Mouse (Mus musculus) embryonic facial prominence, embryonic 12.5 days (tissue): Measurements from ENCODE around the gene Arhgdia. TPM values are rescaled to one million over a fixed set of nuclear protein-coding genes. Genes with fewer than 3 reads are reported as not detected.
"Not testable (repeated sequence)": the region's sequence is repeated elsewhere in the genome, so short reads cannot be mapped to it uniquely, and the experiment has no call there.

Experiments
- ATAC-seq: fragments of 200-750 bp; cut with Nextera tagmentation; 2 replicates; pipeline ENCODE4 v1.8.0; 2017; ENCODE audit not compliant: insufficient number of reproducible peaks, insufficient read depth, low FRiP score, low TSS enrichment
- H3K27ac ChIP-seq: fragments of 300-500 bp; sonication (generic); 2 replicates; pipeline ENCODE4 v1.5.1; 2016; ENCODE audit warnings: mild to moderate bottlenecking
- H3K27me3 ChIP-seq: fragments of 300-500 bp; sonication (generic); 2 replicates; pipeline ENCODE4 v1.6.1; 2016; ENCODE audit warnings: mild to moderate bottlenecking, moderate library complexity
- H3K36me3 ChIP-seq: fragments of 300-500 bp; sonication (generic); 2 replicates; pipeline ENCODE4 v1.6.1; 2016; ENCODE audit warnings: mild to moderate bottlenecking
- H3K4me1 ChIP-seq: fragments of 300-500 bp; sonication (generic); 2 replicates; pipeline ENCODE4 v1.6.1; 2016
- H3K4me2 ChIP-seq: fragments of 300-500 bp; sonication (generic); replicated peaks from 2 replicates; pipeline ENCODE4 v1.6.1; 2016; ENCODE audit warnings: mild to moderate bottlenecking, moderate library complexity
- H3K4me3 ChIP-seq: fragments of 300-500 bp; sonication (generic); 2 replicates; pipeline ENCODE4 v1.5.1; 2016; ENCODE audit warnings: mild to moderate bottlenecking
- H3K9ac ChIP-seq: fragments of 300-500 bp; sonication (generic); 2 replicates; pipeline ENCODE4 v1.6.1; 2016; ENCODE audit warnings: mild to moderate bottlenecking, moderate library complexity
- H3K9me3 ChIP-seq: fragments of 300-500 bp; sonication (generic); 2 replicates; pipeline ENCODE4 v1.6.1; 2016; ENCODE audit warnings: mild to moderate bottlenecking, moderate library complexity
- WGBS: fragments of 180-500 bp; shearing (Covaris S2); methylation state at CpG from one replicate; pipeline ENCODE4 v1.1.7; 2016; 5-methylcytosine and 5-hydroxymethylcytosine counted together
- polyA plus RNA-seq: library from polyadenylated mRNA; unstranded; fragments of >200 nt; fragmentation: Nextera tagmentation; extraction: Ambion mirVana; gene quantifications from 2 replicates; pipeline ENCODE4 v1.2.1, GENCODE M21; 2016

Gene Arhgdia
- polyA plus RNA-seq, 1 experiment from 2014 or later = 561 TPM

GRCm38 (mm10) chr11:120583937-120584336 is 2.5 kb upstream of the Arhgdia start:
- peaks cover 24% of the 10 kb centered on the region for H3K4me1 ChIP-seq
- H3K4me2 ChIP-seq = no peak overlapping the region
- peaks cover 58% of the 10 kb centered on the region for H3K36me3 ChIP-seq
- H3K9me3 ChIP-seq = no peaks in the 10 kb centered on the region; the same call in 1 of the 2 replicates
- no peaks in the 10 kb centered on the region for H3K27me3 ChIP-seq
- no peak overlapping the region for H3K4me3 ChIP-seq
- 91% methylated on average over 1 of the region's 1 CpGs for WGBS
- H3K9ac ChIP-seq = no peak overlapping the region
- H3K27ac ChIP-seq = no peak overlapping the region
- no peak for ATAC-seq

- not testable (repeated sequence) for H3K4me3 ChIP-seq, H3K4me2 ChIP-seq, H3K27me3 ChIP-seq, H3K9me3 ChIP-seq, H3K9ac ChIP-seq, ATAC-seq, H3K27ac ChIP-seq
- WGBS = 96% methylated on average over 2 of the region's 2 CpGs
- Histone ChIP-seq H3K4me1 (peaks cover 27% of the 10 kb centered on the region), H3K36me3 (peaks cover 60% of the 10 kb centered on the region)
Measured at GRCm38 (mm10) chr11:120582982-120583293, 1.5 kb upstream of the Arhgdia start.

GRCm38 (mm10) chr11:120582268-120582981 is 1.0 kb upstream of the Arhgdia start:
- Histone ChIP-seq H3K4me1 (peaks cover 27% of the 10 kb centered on the region), H3K27ac (peak overlapping the region; percentile 92), H3K4me3 (peak overlapping the region; percentile 92), H3K9ac (peak overlapping the region; percentile 98; the same call in 1 of the 2 replicates), H3K4me2 (peak overlapping the region; percentile 95), H3K9me3 (no peaks in the 10 kb centered on the region; the same call in 1 of the 2 replicates), H3K36me3 (peaks cover 63% of the 10 kb centered on the region), H3K27me3 (no peaks in the 10 kb centered on the region)
- WGBS = 77% methylated on average over 8 of the region's 8 CpGs
- no peak; the same call in 1 of the 2 replicates for ATAC-seq

GRCm38 (mm10) chr11:120580871-120581331 is 523 bp downstream of the Arhgdia start:
- peak overlapping the region; percentile 92 for H3K4me3 ChIP-seq
- H3K4me1 ChIP-seq = peaks cover 27% of the 10 kb centered on the region
- peak overlapping the region; percentile 92 for H3K27ac ChIP-seq
- H3K36me3 ChIP-seq = peaks cover 50% of the 10 kb centered on the region
- WGBS = 1% methylated on average over 42 of the region's 44 CpGs
- no peaks in the 10 kb centered on the region for H3K27me3 ChIP-seq
- no peaks in the 10 kb centered on the region; the same call in 1 of the 2 replicates for H3K9me3 ChIP-seq
- H3K4me2 ChIP-seq = peak overlapping the region; percentile 95
- H3K9ac ChIP-seq = peak overlapping the region; percentile 98
- no peak for ATAC-seq

- H3K4me1 ChIP-seq = peaks cover 27% of the 10 kb centered on the region
- peak overlapping the region; percentile 98 for H3K9ac ChIP-seq
- H3K27me3 ChIP-seq = no peaks in the 10 kb centered on the region
- peak overlapping the region; percentile 95 for H3K4me2 ChIP-seq
- 52% methylated on average over 7 of the region's 7 CpGs for WGBS
- no peak for ATAC-seq
- H3K4me3 ChIP-seq = peak overlapping the region; percentile 92
- peak overlapping the region; percentile 92 for H3K27ac ChIP-seq
- H3K9me3 ChIP-seq = no peaks in the 10 kb centered on the region; the same call in 1 of the 2 replicates
- peaks cover 43% of the 10 kb centered on the region for H3K36me3 ChIP-seq
Measured at GRCm38 (mm10) chr11:120580190-120580589, 1.2 kb downstream of the Arhgdia start.

GRCm38 (mm10) chr11:120579316-120580107 is 1.9 kb downstream of the Arhgdia start:
- Histone ChIP-seq H3K4me1 (peaks cover 29% of the 10 kb centered on the region), H3K9me3 (no peaks in the 10 kb centered on the region; the same call in 1 of the 2 replicates), H3K27me3 (no peaks in the 10 kb centered on the region), H3K9ac (peak overlapping the region; percentile 98; the same call in 1 of the 2 replicates), H3K4me3 (peak overlapping the region; percentile 92), H3K4me2 (peak overlapping the region; percentile 95), H3K27ac (peak overlapping the region; percentile 92), H3K36me3 (peaks cover 38% of the 10 kb centered on the region)
- ATAC-seq = 0 out of 2 replicates have a peak, but pooled peaks have one; percentile 12
- WGBS = 61% methylated on average over 15 of the region's 15 CpGs

- no peak for ATAC-seq
- Histone ChIP-seq H3K9ac (0 out of 2 replicates have a peak overlapping the region, but pooled peaks have one; percentile 98), H3K36me3 (peaks cover 31% of the 10 kb centered on the region), H3K27ac (no peak overlapping the region), H3K9me3 (no peaks in the 10 kb centered on the region), H3K27me3 (no peaks in the 10 kb centered on the region), H3K4me2 (no peak overlapping the region; the same call in 1 of the 2 replicates), H3K4me1 (peaks cover 34% of the 10 kb centered on the region), H3K4me3 (no peak overlapping the region)
- 73% methylated on average over 11 of the region's 11 CpGs for WGBS
Measured at GRCm38 (mm10) chr11:120578694-120579243, 2.7 kb downstream of the Arhgdia start.

GRCm38 (mm10) chr11:120578024-120578693 is 3.3 kb downstream of the Arhgdia start:
- no peaks in the 10 kb centered on the region for H3K9me3 ChIP-seq
- no peak overlapping the region for H3K4me3 ChIP-seq
- ATAC-seq = no peak
- peaks cover 26% of the 10 kb centered on the region for H3K36me3 ChIP-seq
- H3K9ac ChIP-seq = no peak overlapping the region
- 0 out of 2 replicates have a peak overlapping the region, but pooled peaks have one; percentile 11 for H3K27ac ChIP-seq
- WGBS = 85% methylated on average over 10 of the region's 10 CpGs
- peaks cover 34% of the 10 kb centered on the region for H3K4me1 ChIP-seq
- no peaks in the 10 kb centered on the region for H3K27me3 ChIP-seq
- no peak overlapping the region; the same call in 1 of the 2 replicates for H3K4me2 ChIP-seq

GRCm38 (mm10) chr11:120577211-120578023 is 4.0 kb downstream of the Arhgdia start:
- Histone ChIP-seq H3K9me3 (no peaks in the 10 kb centered on the region), H3K4me1 (peaks cover 34% of the 10 kb centered on the region), H3K4me3 (no peak overlapping the region), H3K9ac (no peak overlapping the region), H3K36me3 (peaks cover 26% of the 10 kb centered on the region), H3K4me2 (no peak overlapping the region), H3K27me3 (no peaks in the 10 kb centered on the region), H3K27ac (peak overlapping the region; percentile 46; the same call in 1 of the 2 replicates)
- no peak for ATAC-seq
- 84% methylated on average over 7 of the region's 7 CpGs for WGBS

- H3K4me3 ChIP-seq = no peak overlapping the region
- peaks cover 27% of the 10 kb centered on the region for H3K36me3 ChIP-seq
- no peak for ATAC-seq
- no peaks in the 10 kb centered on the region for H3K9me3 ChIP-seq
- no peaks in the 10 kb centered on the region for H3K27me3 ChIP-seq
- WGBS = 76% methylated on average over 3 of the region's 3 CpGs
- H3K9ac ChIP-seq = no peak overlapping the region
- peaks cover 32% of the 10 kb centered on the region for H3K4me1 ChIP-seq
- no peak overlapping the region for H3K4me2 ChIP-seq
- no peak overlapping the region for H3K27ac ChIP-seq
Measured at GRCm38 (mm10) chr11:120576365-120576981, 5.0 kb downstream of the Arhgdia start.
